Mouse (Mus musculus): ENCODE data around the gene Mast4. TPM values are rescaled to one million over a fixed set of nuclear protein-coding genes. Genes with fewer than 3 reads are reported as not detected.
A peak's percentile ranks its signal among the peaks of the same experiment; 100 is the strongest.

Mast4 gene
- polyA plus RNA-seq, 1 experiment from 2014 or later, result 18.8 TPM

GRCm38 (mm10) chr13:103334723-103335458, 594 bp upstream of the Mast4 start:
- H3K9me3 ChIP-seq, result no peaks in the 10 kb centered on the region
- H3K27me3 ChIP-seq (replicated peaks), result peaks cover 33% of the 10 kb centered on the region
- no peaks in the 10 kb centered on the region for H3K36me3 ChIP-seq
- peak; percentile 30 for ATAC-seq (ENCODE audit: low FRiP score, low read depth)
- peak overlapping the region; percentile 96 for H3K4me2 ChIP-seq (replicated peaks)
- peaks cover 27% of the 10 kb centered on the region; the same call in 1 of the 2 replicates for H3K4me1 ChIP-seq
- no peak overlapping the region for H3K27ac ChIP-seq
- peak overlapping the region; percentile 67 for H3K4me3 ChIP-seq
- under 1% methylated on average over 32 of the region's 32 CpGs for WGBS
- H3K9ac ChIP-seq, result peak overlapping the region; percentile 61

GRCm38 (mm10) chr13:103333601-103334391, 501 bp downstream of the Mast4 start:
- H3K27ac ChIP-seq, result no peak overlapping the region
- H3K9ac ChIP-seq, result peak overlapping the region; percentile 61
- peak; percentile 65 for ATAC-seq (ENCODE audit: low FRiP score, low read depth)
- H3K36me3 ChIP-seq, result no peaks in the 10 kb centered on the region
- peaks cover 27% of the 10 kb centered on the region; the same call in 1 of the 2 replicates for H3K4me1 ChIP-seq
- H3K4me2 ChIP-seq (replicated peaks), result peak overlapping the region; percentile 96
- peaks cover 33% of the 10 kb centered on the region for H3K27me3 ChIP-seq (replicated peaks)
- H3K4me3 ChIP-seq, result peak overlapping the region; percentile 67
- under 1% methylated on average over 73 of the region's 74 CpGs for WGBS
- no peaks in the 10 kb centered on the region for H3K9me3 ChIP-seq

- H3K4me2 ChIP-seq (replicated peaks), result peak overlapping the region; percentile 96
- ATAC-seq (ENCODE audit: low FRiP score, low read depth), result no peak
- peak overlapping the region; percentile 61 for H3K9ac ChIP-seq
- H3K27ac ChIP-seq, result no peak overlapping the region
- H3K4me3 ChIP-seq, result peak overlapping the region; percentile 67
- H3K27me3 ChIP-seq (replicated peaks), result peaks cover 33% of the 10 kb centered on the region
- no peaks in the 10 kb centered on the region for H3K9me3 ChIP-seq
- 2% methylated on average over 17 of the region's 17 CpGs for WGBS
- H3K4me1 ChIP-seq, result peaks cover 27% of the 10 kb centered on the region; the same call in 1 of the 2 replicates
- H3K36me3 ChIP-seq, result no peaks in the 10 kb centered on the region
Measured at GRCm38 (mm10) chr13:103333153-103333552, 1.1 kb downstream of the Mast4 start.

GRCm38 (mm10) chr13:103332731-103333130, 1.6 kb downstream of the Mast4 start:
- no peaks in the 10 kb centered on the region for H3K36me3 ChIP-seq
- no peak overlapping the region for H3K9ac ChIP-seq
- H3K4me2 ChIP-seq (replicated peaks), result peak overlapping the region; percentile 96
- 0 out of 2 replicates have a peak overlapping the region, but pooled peaks have one; percentile 9 for H3K4me3 ChIP-seq
- no peak overlapping the region for H3K27ac ChIP-seq
- ATAC-seq (ENCODE audit: low FRiP score, low read depth), result no peak
- no peaks in the 10 kb centered on the region for H3K9me3 ChIP-seq
- peaks cover 27% of the 10 kb centered on the region; the same call in 1 of the 2 replicates for H3K4me1 ChIP-seq
- WGBS, result 9% methylated on average over 9 of the region's 9 CpGs
- H3K27me3 ChIP-seq (replicated peaks), result peaks cover 33% of the 10 kb centered on the region

GRCm38 (mm10) chr13:103331096-103331495, 3.2 kb downstream of the Mast4 start:
- Histone ChIP-seq H3K4me3 (no peak overlapping the region), H3K9me3 (no peaks in the 10 kb centered on the region), H3K36me3 (no peaks in the 10 kb centered on the region), H3K9ac (no peak overlapping the region), H3K4me1 (peaks cover 27% of the 10 kb centered on the region; the same call in 1 of the 2 replicates), H3K4me2 (replicated peaks) (no peak overlapping the region), H3K27me3 (replicated peaks) (peaks cover 31% of the 10 kb centered on the region), H3K27ac (no peak overlapping the region)
- WGBS, result 63% methylated on average over 7 of the region's 7 CpGs
- no peak for ATAC-seq (ENCODE audit: low FRiP score, low read depth)

- Histone ChIP-seq H3K4me1 (peaks cover 8% of the 10 kb centered on the region; the same call in 1 of the 2 replicates), H3K4me3 (no peak overlapping the region), H3K4me2 (replicated peaks) (no peak overlapping the region), H3K9ac (no peak overlapping the region), H3K27me3 (replicated peaks) (peaks cover 11% of the 10 kb centered on the region), H3K27ac (no peak overlapping the region), H3K9me3 (no peaks in the 10 kb centered on the region), H3K36me3 (no peaks in the 10 kb centered on the region)
- no peak for ATAC-seq (ENCODE audit: low FRiP score, low read depth)
- 77% methylated on average over 16 of the region's 16 CpGs for WGBS
Measured at GRCm38 (mm10) chr13:103328299-103328698, 6.0 kb downstream of the Mast4 start.

GRCm38 (mm10) chr13:103327843-103328242, 6.5 kb downstream of the Mast4 start:
- Histone ChIP-seq H3K27me3 (replicated peaks) (peaks cover 7% of the 10 kb centered on the region), H3K36me3 (no peaks in the 10 kb centered on the region), H3K9ac (no peak overlapping the region), H3K4me3 (no peak overlapping the region), H3K9me3 (no peaks in the 10 kb centered on the region), H3K4me1 (0 out of 2 replicates have a peak, but pooled peaks cover 4% of the 10 kb centered on the region), H3K4me2 (replicated peaks) (no peak overlapping the region), H3K27ac (no peak overlapping the region)
- no peak for ATAC-seq (ENCODE audit: low FRiP score, low read depth)
- 68% methylated on average over 9 of the region's 9 CpGs for WGBS

GRCm38 (mm10) chr13:103326186-103326585, 8.1 kb downstream of the Mast4 start:
- no peak for ATAC-seq (ENCODE audit: low FRiP score, low read depth)
- WGBS, result 89% methylated on average over 13 of the region's 13 CpGs
- H3K4me3 ChIP-seq, result no peak overlapping the region

GRCm38 (mm10) chr13:103319881-103320280, 14.4 kb downstream of the Mast4 start:
- no peaks in the 10 kb centered on the region for H3K9me3 ChIP-seq
- H3K27ac ChIP-seq, result no peak overlapping the region
- no peaks in the 10 kb centered on the region for H3K36me3 ChIP-seq
- H3K4me1 ChIP-seq, result no peaks in the 10 kb centered on the region; the same call in none of the 2 replicates
- WGBS, result 88% methylated on average over 9 of the region's 9 CpGs
- no peak for ATAC-seq (ENCODE audit: low FRiP score, low read depth)
- H3K4me3 ChIP-seq, result no peak overlapping the region
- H3K9ac ChIP-seq, result no peak overlapping the region
- no peak overlapping the region for H3K4me2 ChIP-seq (replicated peaks)
- no peaks in the 10 kb centered on the region for H3K27me3 ChIP-seq (replicated peaks)

More at GRCm38 (mm10) chr13:103326186-103326585, 8.1 kb downstream of the Mast4 start:
- Histone ChIP-seq H3K4me2 (replicated peaks) (no peak overlapping the region), H3K27me3 (replicated peaks) (no peaks in the 10 kb centered on the region), H3K4me1 (no peaks in the 10 kb centered on the region), H3K36me3 (no peaks in the 10 kb centered on the region), H3K27ac (no peak overlapping the region), H3K9ac (no peak overlapping the region), H3K9me3 (no peaks in the 10 kb centered on the region)

- 29% methylated on average over 2 of the region's 3 CpGs for WGBS
- H3K4me2 ChIP-seq (replicated peaks), result no peak overlapping the region
- no peak for ATAC-seq (ENCODE audit: low FRiP score, low read depth)
Measured at GRCm38 (mm10) chr13:103319317-103319716, 15.0 kb downstream of the Mast4 start.

GRCm38 (mm10) chr13:103316777-103317367, 17.4 kb downstream of the Mast4 start:
- Histone ChIP-seq H3K4me1 (no peaks in the 10 kb centered on the region; the same call in none of the 2 replicates), H3K4me2 (replicated peaks) (no peak overlapping the region), H3K27me3 (replicated peaks) (no peaks in the 10 kb centered on the region), H3K36me3 (no peaks in the 10 kb centered on the region), H3K27ac (no peak overlapping the region), H3K9me3 (no peaks in the 10 kb centered on the region), H3K4me3 (no peak overlapping the region), H3K9ac (no peak overlapping the region)
- 58% methylated on average over 3 of the region's 3 CpGs for WGBS
- no peak for ATAC-seq (ENCODE audit: low FRiP score, low read depth)

More at GRCm38 (mm10) chr13:103319317-103319716, 15.0 kb downstream of the Mast4 start:
- Histone ChIP-seq H3K4me1 (no peaks in the 10 kb centered on the region; the same call in none of the 2 replicates), H3K27me3 (replicated peaks) (no peaks in the 10 kb centered on the region), H3K27ac (no peak overlapping the region), H3K36me3 (no peaks in the 10 kb centered on the region), H3K9me3 (no peaks in the 10 kb centered on the region), H3K9ac (no peak overlapping the region), H3K4me3 (no peak overlapping the region)
